Mouse (Mus musculus) bone marrow macrophage, adult 2 months (primary cell): ENCODE data around the gene Irf3.
A peak's percentile ranks its signal among the peaks of the same experiment; 100 is the strongest.

Experiments
- CTCF ChIP-seq: IDR thresholded peaks from 2 replicates; pipeline ENCODE4 v1.5.1; 2012; ENCODE audit warnings: low read depth, mild to moderate bottlenecking, low read length, moderate library complexity
- POLR2A ChIP-seq: IDR thresholded peaks from 2 replicates; pipeline ENCODE4 v1.6.1; 2012; ENCODE audit warnings: mild to moderate bottlenecking, low read depth, low read length, borderline replicate concordance

DNA sequence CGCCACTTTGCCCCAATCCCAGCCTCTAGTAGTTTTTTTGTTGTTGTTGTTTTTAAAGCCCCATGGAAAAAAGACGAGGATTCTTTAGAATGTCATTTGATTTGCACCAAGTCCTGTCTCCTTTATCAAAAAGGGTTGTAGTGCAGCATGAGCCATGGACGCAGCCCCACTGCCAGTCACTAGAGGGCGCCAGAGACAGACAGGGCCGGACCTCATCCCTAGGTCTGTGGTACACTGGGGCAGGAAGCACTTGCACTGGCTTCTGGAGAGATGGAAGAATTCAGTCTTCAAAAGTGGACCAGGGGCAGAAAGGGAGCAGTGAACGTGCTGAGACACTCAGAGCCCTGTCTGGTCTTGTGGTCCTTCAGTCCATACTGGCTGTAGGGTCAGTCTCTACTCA is 14.4 kb upstream of the Irf3 start:
- TF ChIP-seq CTCF (peak; percentile 67; the same call in 1 of the 2 replicates), POLR2A (no peak)
